Mouse (Mus musculus) ES-Bruce4 (cell line): ENCODE results near the gene Fat2.

Experiments used
- CTCF ChIP-seq: IDR thresholded peaks from one replicate; pipeline ENCODE4 v1.8.1; 2011; ENCODE audit warnings: low read depth, low read length
- EP300 ChIP-seq: IDR thresholded peaks from 2 replicates; pipeline ENCODE4 v1.6.1; 2011; ENCODE audit warnings: low read depth, low read length; ENCODE audit not compliant: insufficient read depth
- POLR2A ChIP-seq: IDR thresholded peaks from one replicate; pipeline ENCODE4 v1.8.1; 2011; ENCODE audit warnings: low read length; ENCODE audit not compliant: insufficient read depth

GRCm38 (mm10) chr11:55373373-55373772, 37.0 kb upstream of the Fat2 start:
- no peak for TF ChIP-seq CTCF
- no peak for TF ChIP-seq POLR2A
- TF ChIP-seq EP300: no peak
